Mouse (Mus musculus) cerebellum, adult 2 months (tissue): Measurements from ENCODE around the gene Siae. TPM values are rescaled to one million over a fixed set of nuclear protein-coding genes. Genes with fewer than 3 reads are reported as not detected.

Source experiments
- DNase-seq, 2 experiments: peaks; one replicate each; pipeline ENCODE4 v3.0.0; 2021
- H3K27ac ChIP-seq: fragments of 200-500 bp; 2 replicates; pipeline ENCODE4 v1.5.1; 2012; ENCODE audit warnings: low read length, control low read depth, inconsistent platforms; ENCODE audit not compliant: insufficient read depth
- H3K27me3 ChIP-seq: fragments of 200-500 bp; 2 replicates; pipeline ENCODE4 v1.6.1; 2012; ENCODE audit warnings: inconsistent platforms, mild to moderate bottlenecking, low read length, moderate library complexity; ENCODE audit not compliant: control insufficient read depth, insufficient read depth
- H3K4me1 ChIP-seq: fragments of 200-500 bp; 2 replicates; pipeline ENCODE4 v1.6.1; 2011; ENCODE audit warnings: low read length; ENCODE audit not compliant: control insufficient read depth, insufficient read depth
- H3K4me3 ChIP-seq: fragments of 200-500 bp; replicated peaks from 2 replicates; pipeline ENCODE3; 2011; ENCODE audit warnings: mild to moderate bottlenecking, low read depth, low read length, control low read depth; ENCODE audit not compliant: insufficient read depth
- CTCF ChIP-seq: fragments of 200-500 bp; IDR thresholded peaks from 2 replicates; pipeline ENCODE4 v1.5.1; 2011; ENCODE audit warnings: low read depth, mild to moderate bottlenecking, control low read depth, low read length, moderate library complexity, borderline replicate concordance; ENCODE audit not compliant: insufficient read depth
- POLR2A ChIP-seq: fragments of 200-500 bp; IDR thresholded peaks from 2 replicates; pipeline ENCODE4 v1.6.1; 2011; ENCODE audit warnings: low read length, control low read depth, borderline replicate concordance; ENCODE audit not compliant: insufficient read depth
- WGBS: fragments of 180-500 bp; shearing (Covaris S2); methylation state at CpG from one replicate; pipeline ENCODE4 v1.1.7; 2018; 5-methylcytosine and 5-hydroxymethylcytosine counted together
- polyA plus RNA-seq: library from polyadenylated mRNA; depleted of rRNA; stranded (reverse); fragments of >200 nt; gene quantifications from 2 replicates; pipeline ENCODE4 v1.2.3, GENCODE M21; 2012; rRNA removed

Siae gene
- polyA plus RNA-seq: 15.8 and 15.9 TPM in 2 replicates

DNA sequence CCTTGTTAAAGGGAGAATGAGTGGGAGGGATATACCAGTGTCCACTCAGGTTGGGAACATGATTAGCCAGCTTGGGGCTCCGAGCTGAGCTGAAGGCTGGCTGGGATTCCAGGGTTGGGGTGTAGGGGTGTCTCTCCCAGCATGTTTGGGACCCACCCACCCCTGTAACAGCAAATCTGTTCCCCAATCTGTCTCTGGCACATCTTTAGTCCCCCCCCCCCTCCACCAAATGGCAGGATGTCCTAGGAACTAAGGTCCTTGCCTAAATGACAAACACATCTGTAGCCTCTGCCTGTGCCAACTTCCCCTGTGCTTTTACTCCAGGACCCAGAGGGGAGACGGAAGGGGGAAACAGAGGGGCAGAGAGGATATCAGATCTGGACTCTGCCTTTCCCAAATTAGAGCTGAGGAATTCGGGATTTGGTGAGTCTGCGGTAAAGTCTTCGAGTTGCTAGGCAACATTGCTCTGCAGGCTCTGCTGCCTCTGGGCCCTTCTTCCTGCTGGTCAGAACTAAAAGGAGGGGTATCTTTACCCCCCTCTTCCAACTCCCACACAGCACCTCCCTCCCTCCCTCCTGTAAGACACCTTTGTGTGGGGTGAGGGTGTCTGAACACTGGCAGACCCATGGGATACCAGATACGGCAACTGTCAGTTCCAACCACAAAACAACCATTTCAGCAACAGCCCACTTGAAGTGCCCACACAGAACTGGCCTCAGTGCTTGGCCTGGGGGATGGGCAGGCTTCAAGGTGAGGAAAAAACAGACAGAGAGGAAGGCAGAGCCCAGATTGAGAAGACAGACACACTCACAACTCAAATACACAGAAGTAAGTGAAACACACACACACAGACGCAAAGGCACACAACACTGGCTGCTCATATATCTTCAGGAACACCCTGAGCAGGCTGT, at the start of gene Siae:
Siae (plus strand) TSS at position 861 of the 911 bp plus-strand sequence.
- TF ChIP-seq CTCF (no peak), POLR2A (no peak)

DNA sequence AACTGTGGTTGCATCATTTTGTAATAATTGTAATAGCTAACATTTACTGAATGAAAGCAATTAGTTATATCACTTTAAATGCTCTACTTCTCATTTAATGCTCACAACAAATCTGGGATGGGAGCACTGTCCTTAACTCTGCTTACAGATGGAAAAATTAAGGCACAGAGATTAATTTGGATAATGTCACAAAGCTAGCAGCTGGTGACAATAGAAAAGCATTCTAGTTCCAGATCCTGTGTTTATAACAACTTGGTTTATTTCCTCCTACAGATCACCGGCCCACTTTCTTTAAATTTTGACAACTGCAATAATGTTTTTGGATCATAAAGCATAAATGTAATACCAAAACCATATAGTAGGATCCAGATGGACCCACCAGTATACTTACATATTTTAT, 49.5 kb upstream of the Siae start:
- Histone ChIP-seq H3K4me3 (no peak overlapping the region), H3K4me1 (no peaks in the 10 kb centered on the region), H3K27ac (no peak overlapping the region), H3K27me3 (no peaks in the 10 kb centered on the region)
- 89% methylated on average over 1 of the region's 1 CpGs for WGBS
- TF ChIP-seq POLR2A (no peak), CTCF (no peak)
- no peak for DNase-seq

More for the DNA sequence above, at the start of gene Siae:
- Histone ChIP-seq H3K27ac (no peak within 1 kb of the TSS), H3K4me1 (no peaks in the 10 kb centered on the region), H3K4me3 (no peak within 1 kb of the TSS), H3K27me3 (no peaks in the 10 kb centered on the region; the same call in 1 of the 2 replicates)
- no peak for DNase-seq
- 30% methylated on average over 7 of the region's 7 CpGs for WGBS

DNA sequence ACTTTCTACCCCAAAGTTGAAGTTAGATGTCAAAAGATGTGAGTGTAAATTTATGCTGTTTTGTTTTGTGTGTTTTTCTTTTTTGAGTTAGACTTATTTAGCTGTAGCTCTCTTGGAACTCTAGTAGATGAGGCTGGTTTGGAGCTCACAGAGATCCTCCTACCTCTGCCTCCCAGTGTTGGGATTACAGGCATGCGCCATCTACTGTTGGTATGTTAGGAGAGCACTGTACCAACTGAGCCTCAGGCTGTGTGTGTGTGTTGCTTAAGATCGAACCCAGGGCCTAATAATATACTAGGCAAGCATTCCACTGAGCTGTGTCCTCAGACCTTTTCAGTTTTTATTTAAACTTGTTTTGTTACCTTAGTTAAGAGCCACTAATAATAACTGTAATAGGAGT, 43.4 kb upstream of the Siae start:
- H3K4me1 ChIP-seq: peaks cover 1% of the 10 kb centered on the region; the same call in 1 of the 2 replicates
- no peaks in the 10 kb centered on the region for H3K27me3 ChIP-seq
- WGBS: 96% methylated on average over 2 of the region's 2 CpGs
- no peak overlapping the region for H3K27ac ChIP-seq
- DNase-seq: no peak
- no peak overlapping the region for H3K4me3 ChIP-seq
- TF ChIP-seq CTCF: peak; percentile 23; the same call in 1 of the 2 replicates
- TF ChIP-seq POLR2A: no peak

DNA sequence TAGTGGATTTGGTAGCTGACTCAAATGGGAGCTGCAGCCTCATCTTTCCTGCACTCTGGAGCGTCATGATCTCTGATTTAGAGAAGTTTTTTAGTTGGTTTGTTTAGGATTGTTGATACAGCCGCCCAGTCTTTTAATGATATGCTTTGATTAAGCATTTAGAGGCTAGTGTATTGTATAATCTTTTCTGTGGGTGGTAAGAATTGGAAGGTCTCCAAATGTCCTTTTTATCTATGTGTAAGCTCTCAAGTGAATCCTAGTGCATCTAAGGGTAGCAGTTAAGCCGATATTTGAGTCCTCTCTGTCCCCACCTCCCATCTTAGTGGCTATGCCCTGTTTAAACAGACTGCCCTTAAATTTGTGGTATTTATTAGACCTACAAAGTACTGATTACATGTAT, 41.0 kb upstream of the Siae start:
- TF ChIP-seq CTCF (no peak), POLR2A (no peak)
- no peaks in the 10 kb centered on the region for H3K27me3 ChIP-seq
- peaks cover 18% of the 10 kb centered on the region; the same call in 1 of the 2 replicates for H3K4me1 ChIP-seq
- DNase-seq: no peak
- H3K27ac ChIP-seq: no peak overlapping the region
- no peak overlapping the region for H3K4me3 ChIP-seq
- 89% methylated on average over 3 of the region's 3 CpGs for WGBS

DNA sequence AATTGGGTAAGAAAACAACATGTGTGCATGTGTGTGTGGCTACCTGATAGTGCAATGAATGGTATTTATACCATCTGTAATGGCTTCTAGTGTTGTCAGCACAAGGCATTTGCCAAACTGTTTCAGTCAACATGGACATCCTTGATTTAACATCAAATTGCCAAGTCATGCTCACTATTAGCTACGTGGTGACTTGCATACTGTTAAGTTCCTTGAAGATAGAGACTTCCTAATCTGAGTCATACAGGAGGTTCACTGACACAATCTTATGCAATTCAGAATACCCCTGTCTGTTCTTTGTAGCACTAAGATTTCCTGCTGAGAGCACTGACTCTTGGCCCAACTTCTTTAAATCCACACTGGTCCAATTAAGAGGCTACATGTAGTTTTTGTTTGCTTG, 38.0 kb upstream of the Siae start:
- 35% methylated on average over 1 of the region's 1 CpGs for WGBS
- TF ChIP-seq POLR2A (no peak), CTCF (no peak)
- Histone ChIP-seq H3K4me1 (peaks cover 23% of the 10 kb centered on the region; the same call in 1 of the 2 replicates), H3K27ac (no peak overlapping the region), H3K27me3 (no peaks in the 10 kb centered on the region), H3K4me3 (no peak overlapping the region)
- DNase-seq: no peak

DNA sequence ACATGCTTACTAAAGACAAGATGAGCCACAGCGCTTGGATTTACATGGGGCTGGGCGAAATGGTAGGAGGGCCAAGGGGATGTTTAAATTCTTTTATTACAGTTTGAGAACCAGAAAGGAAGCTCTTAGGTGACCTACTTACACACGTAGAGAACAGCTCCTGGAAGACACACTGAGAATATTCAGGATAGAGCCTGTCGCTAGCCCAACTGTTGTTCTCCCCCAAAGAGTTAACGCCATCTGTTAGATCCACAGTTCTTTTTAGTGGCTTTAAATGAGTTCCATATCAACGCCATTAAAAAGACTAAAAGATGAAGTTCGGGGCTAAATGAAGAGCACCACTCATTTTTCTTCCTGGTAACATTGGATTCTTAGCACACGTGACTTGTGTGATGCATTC, 36.5 kb upstream of the Siae start:
- no peaks in the 10 kb centered on the region for H3K27me3 ChIP-seq
- DNase-seq: peak; percentile 39 to 72
- TF ChIP-seq POLR2A: no peak
- TF ChIP-seq CTCF: no peak
- WGBS: 22% methylated on average over 8 of the region's 8 CpGs
- no peak overlapping the region for H3K4me3 ChIP-seq
- peaks cover 23% of the 10 kb centered on the region; the same call in 1 of the 2 replicates for H3K4me1 ChIP-seq
- peak overlapping the region; percentile 58; the same call in 1 of the 2 replicates for H3K27ac ChIP-seq

DNA sequence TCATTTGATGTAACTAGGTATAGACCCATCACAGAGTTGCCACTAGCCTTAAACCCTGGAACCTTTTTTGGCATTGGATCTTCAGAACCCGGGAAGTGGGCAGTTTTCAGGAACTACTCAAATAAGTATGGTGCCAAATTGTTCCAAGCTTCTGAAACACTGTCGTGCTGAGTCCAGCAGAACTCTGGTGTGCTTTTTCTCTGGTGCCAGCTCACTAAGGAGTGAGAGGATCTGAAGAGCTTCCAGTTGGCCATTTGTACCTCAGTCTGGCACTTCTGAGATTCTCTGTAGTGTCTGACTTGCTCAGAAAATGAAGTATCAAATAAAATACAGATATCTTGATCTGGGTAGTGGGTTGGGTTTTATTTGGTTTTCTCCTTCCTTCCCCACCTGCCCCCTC, 35.5 kb upstream of the Siae start:
- peaks cover 23% of the 10 kb centered on the region; the same call in 1 of the 2 replicates for H3K4me1 ChIP-seq
- no peaks in the 10 kb centered on the region for H3K27me3 ChIP-seq
- TF ChIP-seq CTCF (no peak), POLR2A (no peak)
- H3K4me3 ChIP-seq: no peak overlapping the region
- peak in 1 of 2 experiments; percentile 60 for DNase-seq
- 5% methylated on average over 2 of the region's 2 CpGs for whole genome bisulfite sequencing
- peak overlapping the region; percentile 58; the same call in 1 of the 2 replicates for H3K27ac ChIP-seq

DNA sequence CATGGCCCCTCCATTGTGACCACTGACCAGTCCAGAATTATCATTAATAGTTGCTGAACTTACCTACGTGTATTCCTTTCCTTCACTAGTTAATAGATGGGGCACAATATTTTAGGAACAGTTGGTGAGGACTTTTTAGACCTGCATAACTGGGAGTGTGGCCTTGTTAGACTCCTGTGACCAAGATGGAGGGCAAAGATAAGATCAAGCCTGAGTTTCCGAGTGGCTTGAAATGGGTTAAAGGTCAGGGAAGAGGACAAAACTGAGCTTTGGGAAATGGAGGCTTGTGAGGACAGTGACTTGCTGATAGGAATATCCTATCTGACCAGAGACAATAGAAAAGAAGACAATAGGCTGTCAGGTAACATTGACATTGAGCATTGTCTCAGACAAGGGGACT, 30.0 kb upstream of the Siae start:
- 96% methylated on average over 2 of the region's 2 CpGs for WGBS
- Histone ChIP-seq H3K27me3 (no peaks in the 10 kb centered on the region), H3K27ac (no peak overlapping the region), H3K4me1 (peaks cover 11% of the 10 kb centered on the region), H3K4me3 (no peak overlapping the region)
- no peak for DNase-seq
- TF ChIP-seq CTCF: no peak
- no peak for TF ChIP-seq POLR2A
